Mouse (Mus musculus) E14TG2a.4 (cell line): Measurements from ENCODE around the gene Hhip.
A peak's percentile ranks its signal among the peaks of the same experiment; 100 is the strongest.

Source experiments
- H3K27me3 ChIP-seq: 2 replicates; pipeline ENCODE4 v1.6.1; 2014; ENCODE audit warnings: low read length, control low read depth; ENCODE audit not compliant: insufficient read depth
- H3K36me3 ChIP-seq: 2 replicates; pipeline ENCODE4 v1.6.1; 2014; ENCODE audit warnings: low read length, control low read depth; ENCODE audit not compliant: insufficient read depth
- H3K4me1 ChIP-seq: replicated peaks from 2 replicates; pipeline ENCODE4 v1.6.1; 2014; ENCODE audit warnings: low read depth, low read length, control low read depth
- H3K4me3 ChIP-seq: replicated peaks from 2 replicates; pipeline ENCODE4 v1.5.1; 2014; ENCODE audit warnings: mild to moderate bottlenecking, low read length
- H3K9me3 ChIP-seq: 2 replicates; pipeline ENCODE4 v1.6.1; 2014; ENCODE audit warnings: low read length, control low read depth
- CTCF ChIP-seq: conservative IDR thresholded peaks from 2 replicates; pipeline ENCODE4 v1.5.1; 2014; ENCODE audit warnings: low read length
- NANOG ChIP-seq: IDR thresholded peaks from 2 replicates; pipeline ENCODE4 v1.6.1; 2014; ENCODE audit warnings: borderline replicate concordance, low read length, mixed read lengths
- POU5F1 ChIP-seq: IDR thresholded peaks from 2 replicates; pipeline ENCODE4 v1.6.1; 2014; ENCODE audit warnings: low read length, borderline replicate concordance

The Hhip gene

DNA sequence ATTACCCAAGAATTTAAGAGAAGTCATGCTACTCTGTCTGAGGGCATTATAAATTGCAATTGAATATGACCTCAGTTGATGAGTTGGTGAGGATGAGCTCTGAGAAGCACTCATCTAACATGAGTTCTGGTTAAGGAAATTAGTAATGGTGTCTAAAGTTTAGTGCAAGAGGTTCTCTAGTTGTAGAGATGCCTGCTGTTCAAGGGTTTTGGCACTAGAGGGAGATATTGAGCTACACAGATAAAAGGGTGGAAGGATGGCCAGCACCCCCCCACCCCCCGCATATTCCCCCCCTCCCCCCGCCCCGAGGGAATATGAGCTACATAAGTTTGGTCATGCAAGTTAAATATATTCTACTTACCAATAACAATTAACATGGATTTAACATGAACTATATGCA, 104.9 kb downstream of the Hhip start:
- Histone ChIP-seq H3K36me3 (no peaks in the 10 kb centered on the region), H3K4me3 (no peak overlapping the region), H3K4me1 (no peaks in the 10 kb centered on the region), H3K27me3 (no peaks in the 10 kb centered on the region), H3K9me3 (no peaks in the 10 kb centered on the region)
- peak; percentile 38 for TF ChIP-seq CTCF
- no peak for TF ChIP-seq NANOG
- TF ChIP-seq POU5F1, result no peak

DNA sequence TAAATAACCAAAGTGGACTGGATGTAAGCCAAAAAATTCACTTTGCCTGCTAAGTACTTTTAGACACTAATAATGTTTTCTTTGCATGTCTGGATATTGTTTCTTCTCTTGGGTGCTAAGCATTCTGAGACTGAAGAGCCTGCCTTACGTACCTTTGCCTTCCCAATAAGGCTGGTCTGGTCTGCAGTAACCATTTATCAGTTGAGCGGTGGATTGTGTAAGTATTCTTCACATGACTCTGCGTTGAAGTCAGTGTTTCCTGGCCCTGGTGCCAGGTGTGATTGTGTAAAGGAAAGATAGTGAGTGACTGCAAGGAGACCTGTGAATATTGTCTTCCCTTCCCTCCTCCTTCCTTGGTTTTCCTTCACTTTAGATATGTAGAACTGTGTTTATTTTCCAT, 107.4 kb downstream of the Hhip start:
- Histone ChIP-seq H3K27me3 (no peaks in the 10 kb centered on the region), H3K9me3 (no peaks in the 10 kb centered on the region), H3K36me3 (no peaks in the 10 kb centered on the region), H3K4me1 (no peaks in the 10 kb centered on the region), H3K4me3 (no peak overlapping the region)
- no peak for TF ChIP-seq POU5F1
- no peak for TF ChIP-seq NANOG
- TF ChIP-seq CTCF, result no peak

- TF ChIP-seq POU5F1, result no peak
- TF ChIP-seq NANOG, result no peak
- TF ChIP-seq CTCF, result no peak
- H3K4me3 ChIP-seq, result no peak overlapping the region
- H3K27me3 ChIP-seq, result no peaks in the 10 kb centered on the region
- H3K36me3 ChIP-seq, result no peaks in the 10 kb centered on the region
- H3K4me1 ChIP-seq, result no peaks in the 10 kb centered on the region
- peaks cover 5% of the 10 kb centered on the region for H3K9me3 ChIP-seq
These were observed 112.2 kb downstream of the Hhip start for GRCm38 (mm10) chr8:79945501-79946076.

DNA sequence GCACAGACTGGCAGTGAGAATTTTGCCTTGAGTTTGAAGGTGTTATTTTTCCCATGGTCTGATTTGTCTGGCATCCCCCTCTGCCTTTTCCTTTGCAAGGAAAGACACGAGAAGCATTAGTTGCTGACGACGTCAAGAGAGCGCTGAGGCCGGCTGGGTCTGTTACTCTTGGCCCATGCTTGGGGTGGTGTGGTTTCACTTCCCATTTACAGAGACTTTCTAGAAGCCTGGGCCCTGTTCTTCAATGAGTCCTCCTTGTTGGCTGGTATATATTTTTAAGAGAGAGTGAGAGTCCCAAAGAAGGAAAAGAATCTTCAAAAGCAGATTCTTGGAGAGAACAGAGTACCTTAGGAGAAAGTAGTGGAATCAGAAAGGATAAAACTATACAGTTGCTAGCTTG, 116.7 kb downstream of the Hhip start:
- Histone ChIP-seq H3K4me3 (no peak overlapping the region), H3K9me3 (peaks cover 5% of the 10 kb centered on the region), H3K4me1 (0 out of 2 replicates have a peak, but pooled peaks cover 5% of the 10 kb centered on the region), H3K36me3 (no peaks in the 10 kb centered on the region), H3K27me3 (no peaks in the 10 kb centered on the region)
- no peak for TF ChIP-seq NANOG
- TF ChIP-seq CTCF, result no peak
- no peak for TF ChIP-seq POU5F1

- no peaks in the 10 kb centered on the region for H3K27me3 ChIP-seq
- no peaks in the 10 kb centered on the region for H3K36me3 ChIP-seq
- 0 out of 2 replicates have a peak, but pooled peaks cover 5% of the 10 kb centered on the region for H3K4me1 ChIP-seq
- no peak overlapping the region for H3K4me3 ChIP-seq
- peaks cover 5% of the 10 kb centered on the region for H3K9me3 ChIP-seq
- TF ChIP-seq NANOG (no peak), POU5F1 (no peak), CTCF (no peak)
These were observed 120.9 kb downstream of the Hhip start for GRCm38 (mm10) chr8:79936856-79937445.

DNA sequence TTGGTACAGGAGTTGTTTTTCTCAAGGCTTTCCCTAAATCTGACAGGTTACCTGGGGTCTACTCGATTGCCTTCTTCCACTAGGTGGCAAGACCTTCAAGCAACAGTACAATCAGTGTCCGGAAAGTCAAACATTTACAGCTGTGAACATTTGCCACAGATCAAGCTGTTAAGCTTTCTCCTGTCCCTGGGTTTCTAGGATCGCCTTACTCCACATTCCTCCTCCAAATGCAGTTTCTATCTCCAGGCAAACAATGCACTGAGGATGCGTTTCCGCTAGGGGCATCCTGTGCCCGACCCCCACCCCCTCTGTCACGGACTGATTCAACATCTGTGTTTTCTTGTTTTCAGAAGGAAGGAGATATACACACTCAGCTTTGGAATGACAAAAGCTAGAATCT, 122.0 kb downstream of the Hhip start:
- H3K4me1 ChIP-seq, result 0 out of 2 replicates have a peak, but pooled peaks cover 5% of the 10 kb centered on the region
- H3K27me3 ChIP-seq, result no peaks in the 10 kb centered on the region
- no peaks in the 10 kb centered on the region for H3K36me3 ChIP-seq
- H3K9me3 ChIP-seq, result no peaks in the 10 kb centered on the region
- no peak overlapping the region for H3K4me3 ChIP-seq
- TF ChIP-seq CTCF, result no peak
- no peak for TF ChIP-seq POU5F1
- TF ChIP-seq NANOG, result no peak

DNA sequence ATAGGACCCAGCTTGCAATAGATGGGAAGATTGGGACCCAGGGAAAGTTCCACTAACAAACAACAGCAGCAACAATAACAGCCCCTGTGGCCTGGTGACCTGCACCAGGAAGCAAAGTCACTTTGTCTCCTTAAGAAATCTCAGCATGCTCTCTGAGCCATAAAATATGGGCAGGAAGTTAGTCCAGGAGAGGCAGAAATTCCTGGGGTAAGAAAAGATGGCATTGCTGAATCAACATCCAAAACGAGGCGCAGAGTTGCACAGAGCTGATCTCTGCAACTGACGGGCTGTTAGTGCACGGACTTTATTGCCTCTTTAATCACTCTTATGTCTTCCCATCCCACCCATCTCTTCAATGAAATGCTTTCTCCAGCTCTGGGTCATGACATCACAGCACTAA, 128.6 kb downstream of the Hhip start:
- TF ChIP-seq POU5F1 (no peak), NANOG (no peak), CTCF (no peak)
- Histone ChIP-seq H3K4me3 (no peak overlapping the region), H3K4me1 (no peaks in the 10 kb centered on the region), H3K36me3 (no peaks in the 10 kb centered on the region), H3K9me3 (no peaks in the 10 kb centered on the region), H3K27me3 (no peaks in the 10 kb centered on the region)

DNA sequence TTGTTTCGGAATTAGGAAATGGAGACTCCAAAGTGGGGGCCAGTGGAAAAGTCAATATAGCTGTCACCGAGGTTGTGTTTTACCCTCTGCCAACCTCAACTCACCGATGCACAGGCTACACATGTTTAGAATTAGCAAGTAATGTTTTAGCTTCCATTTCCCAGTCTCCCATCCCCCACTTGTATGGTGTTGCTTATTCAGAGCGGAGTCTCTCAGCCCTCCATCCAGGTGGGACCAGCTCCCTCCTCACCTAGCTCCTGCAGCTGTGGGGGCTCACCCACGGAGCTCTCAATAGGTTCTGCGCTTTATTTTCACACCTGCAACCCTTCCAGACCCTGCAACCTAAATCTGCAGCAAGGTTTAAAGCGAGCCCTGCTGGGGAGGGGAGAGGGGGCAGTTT, 140.6 kb downstream of the Hhip start:
- H3K36me3 ChIP-seq, result no peaks in the 10 kb centered on the region
- no peak for TF ChIP-seq CTCF
- TF ChIP-seq NANOG, result no peak
- no peak for TF ChIP-seq POU5F1
- H3K27me3 ChIP-seq, result no peaks in the 10 kb centered on the region
- H3K9me3 ChIP-seq, result peaks cover 6% of the 10 kb centered on the region; the same call in 1 of the 2 replicates
- H3K4me3 ChIP-seq, result no peak overlapping the region
- no peaks in the 10 kb centered on the region for H3K4me1 ChIP-seq
